Mouse (Mus musculus) intestine, embryonic 16.5 days (tissue): ENCODE measurements around the gene Ppp1r3e. TPM values are rescaled to one million over a fixed set of nuclear protein-coding genes. Genes with fewer than 3 reads are reported as not detected.
A peak's percentile ranks its signal among the peaks of the same experiment; 100 is the strongest.

Source experiments
- ATAC-seq: fragments of 200-750 bp; cut with Nextera tagmentation; 2 replicates; pipeline ENCODE4 v1.8.0; 2017; ENCODE audit warnings: moderate TSS enrichment, moderate library complexity
- H3K27ac ChIP-seq: fragments of 300-500 bp; sonication (generic); 2 replicates; pipeline ENCODE4 v1.5.1; 2014; ENCODE audit warnings: mild to moderate bottlenecking, low read length
- H3K27me3 ChIP-seq: fragments of 300-500 bp; sonication (generic); replicated peaks from 2 replicates; pipeline ENCODE4 v1.6.1; 2014; ENCODE audit warnings: low read length, control low read depth, mixed read lengths; ENCODE audit not compliant: control insufficient read depth, insufficient read depth
- H3K36me3 ChIP-seq: fragments of 300-500 bp; sonication (generic); 2 replicates; pipeline ENCODE4 v1.6.1; 2014; ENCODE audit warnings: low read length, control low read depth; ENCODE audit not compliant: control insufficient read depth, insufficient read depth
- H3K4me1 ChIP-seq: fragments of 300-500 bp; sonication (generic); 2 replicates; pipeline ENCODE4 v1.6.1; 2014; ENCODE audit warnings: low read length, control low read depth, mixed read lengths; ENCODE audit not compliant: control insufficient read depth, insufficient read depth
- H3K4me2 ChIP-seq: fragments of 300-500 bp; sonication (generic); 2 replicates; pipeline ENCODE4 v1.6.1; 2014; ENCODE audit warnings: low read depth, low read length, control low read depth
- H3K4me3 ChIP-seq: fragments of 300-500 bp; sonication (generic); 2 replicates; pipeline ENCODE4 v1.5.1; 2014; ENCODE audit warnings: mild to moderate bottlenecking, low read length
- H3K9ac ChIP-seq: fragments of 300-500 bp; sonication (generic); 2 replicates; pipeline ENCODE4 v1.6.1; 2014; ENCODE audit warnings: low read depth, low read length
- H3K9me3 ChIP-seq: fragments of 300-500 bp; sonication (generic); 2 replicates; pipeline ENCODE4 v1.6.1; 2016; ENCODE audit warnings: low read length, control low read depth; ENCODE audit not compliant: control insufficient read depth
- WGBS: fragments of 180-500 bp; shearing (Covaris S2); extraction: QIAGEN DNeasy Blood & Tissue Kit; methylation state at CpG from one replicate; pipeline ENCODE4 v1.1.7; 2014; 5-methylcytosine and 5-hydroxymethylcytosine counted together
- polyA plus RNA-seq: library from polyadenylated mRNA; unstranded; fragments of >200 nt; fragmentation: Nextera tagmentation; extraction: Ambion mirVana; gene quantifications from 2 replicates; pipeline ENCODE4 v1.2.1, GENCODE M21; 2015

Ppp1r3e gene
- polyA plus RNA-seq: 1.4 and 1.8 TPM in 2 replicates

DNA sequence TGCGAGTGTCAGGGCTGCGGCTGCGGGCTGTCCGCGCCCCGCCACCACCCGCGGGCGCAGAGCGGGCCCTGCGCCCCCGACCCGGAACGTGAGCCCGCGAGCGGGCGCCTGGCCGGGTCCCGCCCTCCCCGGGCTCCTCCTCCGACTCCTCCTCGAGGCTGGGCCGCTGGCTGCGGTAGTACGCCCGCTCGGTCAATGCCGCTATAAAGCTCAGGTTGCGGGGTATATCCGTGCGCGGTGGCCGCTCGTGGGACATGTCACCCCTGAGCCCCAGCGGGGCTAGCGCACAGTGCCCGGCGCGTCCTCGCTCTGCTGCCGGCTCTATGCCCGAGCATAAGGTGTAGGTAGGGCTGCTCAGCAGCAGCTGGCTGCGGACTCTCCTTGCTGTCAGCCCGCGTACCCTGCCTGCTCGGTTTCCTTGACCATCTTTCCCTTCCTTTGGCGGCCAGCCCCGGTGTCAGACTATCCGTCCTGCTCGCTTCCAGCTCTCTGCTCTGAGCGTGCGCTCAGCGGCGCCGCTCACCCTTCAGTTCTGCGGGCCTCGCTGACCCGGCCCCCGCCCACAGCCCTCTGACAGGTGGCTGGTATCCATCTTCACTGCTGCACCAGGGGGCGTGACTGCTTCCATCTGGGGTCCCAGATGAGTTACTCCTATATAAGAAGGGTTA lies at the start of gene Ppp1r3e:
TSS of gene Ppp1r3e (minus strand) at position 503 of the 668 bp plus-strand sequence.
- peak within 1 kb of the TSS; percentile 82 for H3K4me3 ChIP-seq
- H3K4me2 ChIP-seq: peak within 1 kb of the TSS; percentile 94
- under 1% methylated on average over 56 of the region's 61 CpGs for WGBS
- H3K4me1 ChIP-seq: peaks cover 12% of the 10 kb centered on the region
- peak; percentile 87 for ATAC-seq
- H3K9ac ChIP-seq: peak within 1 kb of the TSS; percentile 81
- peak within 1 kb of the TSS; percentile 88 for H3K27ac ChIP-seq
- H3K9me3 ChIP-seq: no peaks in the 10 kb centered on the region
- no peaks in the 10 kb centered on the region for H3K36me3 ChIP-seq
- H3K27me3 ChIP-seq: no peaks in the 10 kb centered on the region

DNA sequence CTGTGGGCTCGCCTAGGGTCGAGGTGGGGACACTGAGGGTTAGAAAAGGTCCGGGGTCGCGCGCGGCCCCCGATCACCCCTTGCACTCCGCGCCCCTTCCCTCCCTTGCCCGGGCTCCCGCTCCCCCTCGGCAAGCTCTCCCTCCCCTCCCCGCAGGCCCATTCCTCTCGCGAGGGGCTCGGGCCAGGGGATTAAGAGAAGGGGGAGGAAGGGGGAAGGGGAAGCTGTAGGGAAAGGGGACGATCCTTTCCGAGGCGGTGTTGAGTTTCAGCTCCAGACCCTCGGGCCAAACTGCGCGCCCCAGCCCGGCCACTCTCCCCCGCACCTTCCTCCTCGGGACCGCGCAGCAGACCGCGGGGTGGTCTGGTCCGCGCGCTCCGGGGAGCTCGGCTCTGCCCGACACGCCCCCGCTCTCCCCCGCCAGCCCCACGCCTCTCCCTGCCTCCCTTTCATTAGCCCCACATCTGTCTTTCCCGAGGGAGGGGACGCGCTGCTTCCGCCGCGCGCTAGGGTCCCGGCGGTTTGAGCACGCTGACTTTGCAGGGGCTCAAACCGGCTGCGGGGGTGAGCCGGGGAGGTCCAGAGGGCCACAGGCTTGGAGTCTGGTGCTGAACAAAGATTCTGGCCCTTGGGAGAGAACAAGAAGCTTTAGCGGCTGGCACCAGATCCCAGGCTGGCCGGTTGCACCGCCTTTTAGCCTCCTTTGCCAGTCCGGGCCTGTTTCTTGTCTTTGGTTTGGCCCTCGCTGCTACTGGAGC lies 49.2 kb upstream of the Ppp1r3e start:
- Histone ChIP-seq H3K27me3 (no peaks in the 10 kb centered on the region; the same call in 1 of the 2 replicates), H3K4me1 (peaks cover 30% of the 10 kb centered on the region), H3K27ac (peak overlapping the region; percentile 99), H3K36me3 (no peaks in the 10 kb centered on the region), H3K9ac (peak overlapping the region; percentile 89), H3K4me2 (peak overlapping the region; percentile 93), H3K4me3 (peak overlapping the region; percentile 63), H3K9me3 (no peaks in the 10 kb centered on the region)
- ATAC-seq: peak; percentile 77
- 2% methylated on average over 53 of the region's 58 CpGs for WGBS

DNA sequence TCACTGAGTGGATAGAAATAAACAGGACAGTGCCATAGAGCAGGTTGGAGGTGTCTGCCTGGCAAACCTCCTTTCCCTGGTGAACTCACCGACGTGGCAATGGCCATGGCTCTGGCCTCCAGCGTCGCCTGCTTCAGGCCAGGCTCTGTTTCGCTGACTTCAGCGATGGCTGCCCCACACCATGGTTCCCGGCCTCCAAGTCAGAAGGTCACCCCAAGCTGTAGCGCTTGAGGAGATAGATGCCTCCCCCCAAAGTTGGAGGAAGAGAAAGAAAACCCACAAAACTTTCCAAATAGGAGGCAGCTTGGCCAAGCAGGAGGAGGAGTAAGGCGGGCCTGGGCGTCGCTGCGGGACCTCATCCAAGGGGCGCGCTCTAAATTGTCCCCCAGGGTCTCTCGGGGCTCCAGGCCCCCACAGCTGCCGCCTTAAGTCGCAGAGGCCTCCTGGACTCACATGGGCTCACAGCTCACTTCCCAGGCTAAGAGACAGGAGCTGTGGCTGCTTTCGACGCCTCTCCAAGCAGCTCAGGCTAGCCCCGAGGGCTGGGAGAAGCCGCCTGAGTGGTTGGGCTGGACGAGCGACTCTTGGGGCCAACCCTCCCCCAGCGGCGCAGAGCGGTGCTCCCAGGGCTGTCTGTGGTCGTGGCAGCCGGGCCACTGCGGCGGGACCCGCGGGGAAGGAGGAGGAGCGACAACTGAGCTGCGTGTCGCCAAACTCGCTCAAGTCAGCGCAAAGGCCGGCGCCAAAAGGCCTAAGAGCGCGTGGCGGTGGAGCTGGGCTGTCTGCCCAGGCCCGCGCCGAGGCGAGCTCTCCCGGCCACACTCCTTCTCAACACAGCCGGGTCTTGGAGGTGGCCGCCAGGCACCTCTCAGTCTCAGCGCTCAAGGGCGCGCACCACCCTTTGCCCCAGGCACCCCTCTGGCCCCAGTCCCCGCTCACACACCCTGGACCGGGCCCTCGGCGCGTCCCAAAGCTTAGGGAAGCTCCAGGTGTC lies 48.3 kb upstream of the Ppp1r3e start, which contains the start of gene Efs:
TSS of gene Efs (minus strand) at position 778 of the 994 bp plus-strand sequence.
- peak within 1 kb of the TSS; percentile 89 for H3K9ac ChIP-seq
- peak; percentile 65 for ATAC-seq
- H3K27ac ChIP-seq: peak within 1 kb of the TSS; percentile 99
- no peaks in the 10 kb centered on the region; the same call in 1 of the 2 replicates for H3K36me3 ChIP-seq
- 5% methylated on average over 57 of the region's 57 CpGs for WGBS
- H3K4me3 ChIP-seq: peak within 1 kb of the TSS; percentile 63
- peaks cover 30% of the 10 kb centered on the region for H3K4me1 ChIP-seq
- H3K27me3 ChIP-seq: no peaks in the 10 kb centered on the region; the same call in 1 of the 2 replicates
- H3K4me2 ChIP-seq: peak within 1 kb of the TSS; percentile 93
- no peaks in the 10 kb centered on the region for H3K9me3 ChIP-seq

DNA sequence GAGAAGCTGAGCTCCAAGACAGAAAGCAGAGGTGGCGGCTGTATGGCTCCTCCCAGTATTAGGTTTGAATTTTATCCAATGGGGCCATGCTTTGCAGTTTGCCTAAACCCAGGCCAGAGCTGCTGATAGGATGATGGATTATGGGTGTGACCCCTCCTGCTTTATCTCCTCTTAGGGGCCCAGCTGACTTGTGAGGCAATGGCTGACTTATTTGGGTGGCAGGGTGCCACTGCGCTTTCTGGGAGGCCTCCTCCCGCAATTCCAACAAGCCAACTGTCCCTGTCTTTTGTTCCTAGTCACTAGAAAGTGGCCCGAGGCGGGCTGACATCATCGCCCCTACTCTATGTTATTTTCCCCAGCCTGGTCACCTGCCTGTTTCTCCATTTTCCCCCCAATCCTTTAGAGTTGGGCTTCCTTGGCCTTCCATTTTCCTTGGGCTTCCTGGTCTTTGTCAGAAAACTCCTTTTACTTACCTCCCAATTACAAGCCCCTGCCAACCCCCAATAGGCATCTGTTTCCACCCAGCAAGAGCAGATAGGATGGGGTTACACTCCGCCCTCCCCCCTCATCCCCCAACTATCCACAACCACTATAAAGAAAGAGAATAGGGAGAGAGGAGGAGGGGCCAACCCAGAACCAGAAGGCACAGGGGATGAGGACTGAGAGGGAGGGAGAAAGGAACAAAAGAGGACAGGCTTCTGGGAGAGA lies 47.4 kb upstream of the Ppp1r3e start:
- Histone ChIP-seq H3K36me3 (peaks cover 2% of the 10 kb centered on the region; the same call in 1 of the 2 replicates), H3K9me3 (no peaks in the 10 kb centered on the region), H3K27me3 (no peaks in the 10 kb centered on the region; the same call in 1 of the 2 replicates), H3K4me3 (peak overlapping the region; percentile 63), H3K4me2 (peak overlapping the region; percentile 93), H3K4me1 (peaks cover 24% of the 10 kb centered on the region), H3K9ac (peak overlapping the region; percentile 89), H3K27ac (peak overlapping the region; percentile 99)
- 27% methylated on average over 7 of the region's 7 CpGs for WGBS
- ATAC-seq: peak; percentile 57

DNA sequence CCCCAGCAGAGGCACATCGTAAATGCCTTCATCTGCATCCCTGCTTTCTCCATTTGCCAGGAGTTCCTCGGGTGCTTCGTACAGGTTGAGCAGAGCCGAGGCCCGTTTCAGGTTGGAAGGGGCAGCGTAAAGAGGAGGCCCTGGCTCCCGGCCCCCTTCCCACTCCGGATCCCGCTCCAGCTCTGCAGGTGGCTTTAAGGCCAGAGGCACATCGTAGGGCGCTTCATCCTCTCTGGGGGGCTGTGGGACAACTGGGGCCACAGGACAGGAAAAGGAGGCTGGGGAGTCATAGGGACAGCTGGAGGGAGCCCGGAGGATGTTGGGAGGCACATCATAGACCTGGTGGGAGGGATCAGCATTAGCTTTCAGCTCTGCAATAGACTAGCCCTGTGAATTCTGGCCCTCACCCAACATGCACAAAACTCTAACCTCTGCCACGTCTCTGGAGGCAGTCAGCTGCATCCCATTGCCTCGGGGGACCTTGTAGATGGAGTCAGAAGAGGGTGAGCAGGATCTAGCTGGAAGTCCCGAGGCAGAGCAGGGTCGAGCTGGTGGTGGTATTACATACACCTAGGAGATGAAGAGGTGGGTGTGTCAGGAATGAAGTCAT lies 42.8 kb upstream of the Ppp1r3e start:
- Histone ChIP-seq H3K4me2 (no peak overlapping the region), H3K27me3 (no peaks in the 10 kb centered on the region), H3K36me3 (peaks cover 4% of the 10 kb centered on the region; the same call in 1 of the 2 replicates), H3K9me3 (no peaks in the 10 kb centered on the region), H3K27ac (no peak overlapping the region), H3K4me3 (no peak overlapping the region), H3K4me1 (peaks cover 5% of the 10 kb centered on the region), H3K9ac (no peak overlapping the region)
- ATAC-seq: no peak
- 91% methylated on average over 16 of the region's 16 CpGs for WGBS

DNA sequence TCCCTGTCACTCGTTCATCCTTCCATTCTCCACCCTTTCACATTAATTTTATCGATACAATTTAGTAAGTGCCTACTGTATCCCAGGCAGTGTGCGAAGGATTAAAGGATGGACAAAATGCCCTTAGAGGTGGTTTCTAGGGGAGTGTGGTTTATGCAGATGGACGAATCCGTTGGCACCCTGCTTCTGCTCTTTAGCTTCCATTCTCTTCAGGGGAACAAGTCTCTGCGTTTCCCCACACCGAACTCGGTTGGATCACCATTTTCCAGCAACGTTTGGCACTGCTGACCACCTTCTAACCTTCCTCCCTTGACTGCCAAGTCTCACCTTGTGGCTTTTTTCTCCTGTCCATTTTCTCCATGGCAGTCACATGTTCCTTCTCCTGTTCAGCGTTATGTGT lies 36.0 kb upstream of the Ppp1r3e start:
- no peaks in the 10 kb centered on the region for H3K9me3 ChIP-seq
- H3K27ac ChIP-seq: peak overlapping the region; percentile 37
- 13% methylated on average over 10 of the region's 10 CpGs for WGBS
- peak overlapping the region; percentile 89 for H3K9ac ChIP-seq
- H3K4me3 ChIP-seq: peak overlapping the region; percentile 89
- H3K27me3 ChIP-seq: peaks cover 4% of the 10 kb centered on the region; the same call in 1 of the 2 replicates
- H3K4me1 ChIP-seq: peaks cover 14% of the 10 kb centered on the region
- ATAC-seq: peak; percentile 10; the same call in 1 of the 2 replicates
- H3K36me3 ChIP-seq: no peaks in the 10 kb centered on the region
- H3K4me2 ChIP-seq: peak overlapping the region; percentile 97

DNA sequence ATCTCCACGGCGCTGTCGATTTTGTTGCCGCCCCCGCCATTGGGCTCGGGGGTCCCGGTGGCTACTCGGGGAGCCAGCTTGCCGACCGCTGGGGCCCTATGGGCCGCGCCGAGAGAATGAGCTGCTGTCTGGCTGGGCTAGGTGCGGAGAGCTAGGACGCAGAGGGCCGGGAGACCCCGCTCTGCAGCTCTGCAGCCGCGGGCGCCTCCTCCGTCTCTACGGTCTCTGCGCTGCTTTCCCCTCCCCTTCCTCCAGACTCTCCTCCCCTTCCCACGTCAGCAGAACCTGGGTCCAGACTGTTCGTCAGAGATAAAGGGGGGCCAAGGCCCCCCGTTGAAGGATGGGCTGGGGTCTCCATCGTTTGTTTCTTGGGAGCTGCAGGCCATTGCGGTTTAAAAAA lies 35.5 kb upstream of the Ppp1r3e start, which contains the start of gene Slc22a17:
TSS of gene Slc22a17 (minus strand) at position 247 of the 400 bp plus-strand sequence.
- Histone ChIP-seq H3K36me3 (no peaks in the 10 kb centered on the region), H3K4me1 (peaks cover 14% of the 10 kb centered on the region), H3K9ac (peak within 1 kb of the TSS; percentile 89), H3K4me2 (peak within 1 kb of the TSS; percentile 97), H3K9me3 (no peaks in the 10 kb centered on the region), H3K27ac (peak within 1 kb of the TSS; percentile 80), H3K4me3 (peak within 1 kb of the TSS; percentile 89), H3K27me3 (peaks cover 4% of the 10 kb centered on the region; the same call in 1 of the 2 replicates)
- ATAC-seq: peak; percentile 92
- WGBS: 0% methylated on average over 28 of the region's 28 CpGs
